Mouse (Mus musculus): ENCODE data around the gene Tmem107.

DNA sequence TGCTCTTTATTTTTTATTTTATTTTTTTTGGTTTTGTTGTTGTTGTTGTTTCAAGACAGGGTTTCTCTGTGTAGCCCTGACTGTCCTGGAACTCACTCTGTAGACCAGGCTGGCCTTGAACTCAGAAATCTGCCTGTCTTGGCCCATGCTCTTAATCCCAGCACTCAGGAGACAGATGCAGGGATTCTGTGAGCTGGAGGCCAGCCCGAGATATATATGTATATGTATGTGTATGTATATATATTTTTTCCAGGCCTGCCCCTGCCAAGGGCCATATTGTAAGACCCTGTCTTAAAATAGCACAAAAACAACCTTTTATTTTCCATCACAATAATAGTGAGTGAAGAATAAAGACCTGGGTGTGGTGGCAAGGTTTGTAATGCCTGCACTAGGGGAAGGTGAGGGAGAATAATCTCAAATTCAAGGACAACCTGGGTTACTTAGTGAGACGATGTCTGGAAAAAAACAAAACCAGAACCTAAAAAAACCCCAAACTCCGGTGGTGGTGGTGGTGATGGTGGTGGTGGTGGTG is 5.1 kb upstream of the Tmem107 start:
- TF ChIP-seq CTCF (IDR thresholded peaks at IDR 0.05; ENCODE audit: low read depth), result no peak
- no peak for TF ChIP-seq EP300 (IDR thresholded peaks at IDR 0.05; ENCODE audit: low read depth)

All from liver, embryonic 14.5 days (tissue).